Mouse (Mus musculus) liver, adult 2 months (tissue): ENCODE data around the gene Cyp2d11.

Experiments used
- CTCF ChIP-seq: fragments of 200-500 bp; IDR thresholded peaks from 2 replicates; pipeline ENCODE4 v1.5.1; 2011; ENCODE audit warnings: low read depth, low read length, control low read depth
- POLR2A ChIP-seq: fragments of 200-500 bp; IDR thresholded peaks from 2 replicates; pipeline ENCODE4 v1.6.1; 2011; ENCODE audit warnings: low read length, control low read depth; ENCODE audit not compliant: insufficient read depth; ENCODE audit errors: extremely low read depth

- TF ChIP-seq CTCF: no peak
- no peak for TF ChIP-seq POLR2A
Observed at GRCm38 (mm10) chr15:82434541-82434940, 40.7 kb upstream of the Cyp2d11 start.
